Mouse (Mus musculus): ENCODE measurements around the gene Ctnnd2. TPM values are rescaled to one million over a fixed set of nuclear protein-coding genes. Genes with fewer than 3 reads are reported as not detected.

The Ctnnd2 gene
- polyA plus RNA-seq, 3 experiments from 2014 or later, result 0.27 TPM; not detected in 2

- ATAC-seq, result no peak
These were observed 722.7 kb downstream of the Ctnnd2 start for GRCm38 (mm10) chr15:30895063-30895462.

GRCm38 (mm10) chr15:30897342-30897741 lies 724.9 kb downstream of the Ctnnd2 start:
- ATAC-seq, result no peak

- no peak for ATAC-seq
These were observed 735.6 kb downstream of the Ctnnd2 start for GRCm38 (mm10) chr15:30908027-30908426.

- no peak for ATAC-seq
These were observed 741.0 kb downstream of the Ctnnd2 start for GRCm38 (mm10) chr15:30913360-30913759.

GRCm38 (mm10) chr15:30925838-30926237 lies 753.4 kb downstream of the Ctnnd2 start:
- no peak for ATAC-seq

GRCm38 (mm10) chr15:30927632-30928031 lies 755.2 kb downstream of the Ctnnd2 start:
- ATAC-seq, result no peak

GRCm38 (mm10) chr15:30931906-30932305 lies 759.5 kb downstream of the Ctnnd2 start:
- ATAC-seq, result no peak

- no peak for ATAC-seq
These were observed 773.5 kb downstream of the Ctnnd2 start for GRCm38 (mm10) chr15:30945863-30946262.

- no peak for ATAC-seq
These were observed 786.1 kb downstream of the Ctnnd2 start for GRCm38 (mm10) chr15:30958513-30958912.

GRCm38 (mm10) chr15:30962421-30963160 lies 790.2 kb downstream of the Ctnnd2 start:
- no peak for ATAC-seq

- ATAC-seq, result no peak
These were observed 791.7 kb downstream of the Ctnnd2 start for GRCm38 (mm10) chr15:30964046-30964445.

GRCm38 (mm10) chr15:30964865-30965679 lies 792.7 kb downstream of the Ctnnd2 start:
- no peak for ATAC-seq

- no peak for ATAC-seq
These were observed 794.4 kb downstream of the Ctnnd2 start for GRCm38 (mm10) chr15:30966826-30967225.

GRCm38 (mm10) chr15:30974436-30974835 lies 802.0 kb downstream of the Ctnnd2 start:
- ATAC-seq, result no peak

- ATAC-seq, result no peak
These were observed 802.8 kb downstream of the Ctnnd2 start for GRCm38 (mm10) chr15:30974991-30975775.

- no peak for ATAC-seq
These were observed 804.9 kb downstream of the Ctnnd2 start for GRCm38 (mm10) chr15:30977166-30977740.

- ATAC-seq, result no peak
These were observed 814.5 kb downstream of the Ctnnd2 start for GRCm38 (mm10) chr15:30986890-30987289.

- no peak for ATAC-seq
These were observed 818.2 kb downstream of the Ctnnd2 start for GRCm38 (mm10) chr15:30990421-30991252.

- no peak for ATAC-seq
These were observed 820.0 kb downstream of the Ctnnd2 start for GRCm38 (mm10) chr15:30992357-30992756.

- no peak for ATAC-seq
These were observed 820.5 kb downstream of the Ctnnd2 start for GRCm38 (mm10) chr15:30992901-30993300.

- ATAC-seq, result no peak
These were observed 823.0 kb downstream of the Ctnnd2 start for GRCm38 (mm10) chr15:30995346-30995745.

GRCm38 (mm10) chr15:31004468-31004867 lies 832.1 kb downstream of the Ctnnd2 start:
- ATAC-seq, result no peak
